Mouse (Mus musculus): ENCODE measurements around the gene Hhatl.
A peak's percentile ranks its signal among the peaks of the same experiment; 100 is the strongest.

Hhatl gene

GRCm38 (mm10) chr9:121807546-121807945 lies 15.2 kb upstream of the Hhatl start:
- DNase-seq (ENCODE audit: low read depth, low spot score), result no peak

- DNase-seq (ENCODE audit: low read depth, low spot score), result no peak
Measured at GRCm38 (mm10) chr9:121802747-121803146, 10.4 kb upstream of the Hhatl start.

GRCm38 (mm10) chr9:121798887-121799520 lies 6.7 kb upstream of the Hhatl start:
- DNase-seq (ENCODE audit: low read depth, low spot score), result no peak

- peak; percentile 46 for DNase-seq (ENCODE audit: low read depth, low spot score)
Measured at GRCm38 (mm10) chr9:121797722-121798121, 5.4 kb upstream of the Hhatl start.

- no peak for DNase-seq (ENCODE audit: low read depth, low spot score)
Measured at GRCm38 (mm10) chr9:121794972-121795539, 2.7 kb upstream of the Hhatl start.

GRCm38 (mm10) chr9:121791206-121791605 lies 1.1 kb downstream of the Hhatl start:
- DNase-seq (ENCODE audit: low read depth, low spot score), result peak; percentile 23

GRCm38 (mm10) chr9:121786359-121786758 lies 5.9 kb downstream of the Hhatl start:
- DNase-seq (ENCODE audit: low read depth, low spot score), result no peak

DNA sequence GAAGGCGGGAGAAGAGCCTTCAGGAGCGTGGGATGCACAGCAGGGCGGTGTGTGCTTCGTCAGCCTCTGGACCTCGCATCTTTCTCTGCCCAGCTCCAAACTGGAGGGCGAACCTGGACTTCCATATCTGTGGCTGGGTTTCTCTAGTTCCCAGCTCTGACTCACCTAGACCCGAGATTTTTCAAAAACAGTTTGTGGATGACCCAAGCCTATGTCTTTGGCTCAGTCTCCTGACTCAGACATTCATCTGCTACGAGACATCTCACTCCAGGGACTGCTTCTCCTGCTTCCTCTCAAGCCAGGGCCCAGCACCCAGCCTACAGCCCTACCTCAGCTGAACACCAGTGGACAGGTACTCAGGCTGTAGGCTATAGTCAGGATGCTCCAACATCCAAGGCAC lies 7.0 kb downstream of the Hhatl start:
- no peak for DNase-seq (ENCODE audit: low read depth, low spot score)

GRCm38 (mm10) chr9:121784801-121785200 lies 7.5 kb downstream of the Hhatl start:
- no peak for DNase-seq (ENCODE audit: low read depth, low spot score)

DNA sequence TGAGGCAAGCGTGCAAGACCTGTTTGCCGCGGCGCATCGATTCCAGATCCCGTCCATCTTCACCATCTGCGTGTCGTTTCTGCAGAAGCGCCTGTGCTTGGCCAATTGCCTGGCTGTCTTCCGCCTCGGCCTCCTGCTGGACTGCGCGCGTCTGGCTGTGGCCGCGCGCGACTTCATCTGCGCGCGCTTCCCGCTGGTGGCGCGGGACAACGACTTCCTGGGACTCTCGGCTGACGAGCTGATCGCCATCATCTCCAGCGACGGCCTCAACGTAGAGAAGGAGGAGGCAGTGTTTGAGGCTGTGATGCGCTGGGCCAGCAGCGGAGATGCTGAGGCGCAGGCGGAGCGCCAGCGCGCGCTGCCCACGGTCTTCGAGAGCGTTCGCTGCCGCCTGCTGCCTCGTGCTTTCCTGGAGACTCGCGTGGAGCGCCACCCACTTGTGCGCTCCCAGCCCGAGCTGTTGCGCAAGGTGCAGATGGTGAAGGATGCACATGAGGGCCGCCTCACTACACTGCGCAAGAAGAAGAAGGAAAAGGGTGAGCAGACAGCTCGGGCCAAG lies 14.2 kb downstream of the Hhatl start:
- peak; percentile 39 for DNase-seq (ENCODE audit: low read depth, low spot score)

- peak; percentile 28 for DNase-seq (ENCODE audit: low read depth, low spot score)
Measured at GRCm38 (mm10) chr9:121777484-121778065, 14.7 kb downstream of the Hhatl start, which contains the start of gene Klhl40. Klhl40 (plus strand) TSS chr9:121777607.

- DNase-seq (ENCODE audit: low read depth, low spot score), result no peak
Measured at GRCm38 (mm10) chr9:121776511-121776910, 15.8 kb downstream of the Hhatl start.

DNA sequence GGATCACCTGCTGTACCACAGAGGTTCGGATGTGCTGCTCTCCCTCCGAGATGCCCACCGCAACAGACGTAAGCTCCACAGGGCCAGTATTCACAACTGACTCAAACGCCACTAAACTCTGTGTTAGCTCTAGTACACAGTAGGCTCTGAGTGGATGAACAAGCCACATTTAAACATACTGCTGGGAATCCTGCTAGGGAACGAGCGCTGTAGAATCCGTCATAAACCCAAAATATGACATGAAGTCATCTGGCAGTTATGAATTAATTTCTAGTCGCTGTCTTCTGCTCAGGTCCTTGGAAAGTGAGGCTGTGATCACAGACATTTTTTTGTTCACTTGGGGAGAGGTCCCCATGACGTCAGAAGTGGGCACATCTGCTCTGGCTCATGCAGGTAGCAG lies 16.4 kb downstream of the Hhatl start:
- no peak for DNase-seq (ENCODE audit: low read depth, low spot score)

- DNase-seq (ENCODE audit: low read depth, low spot score), result no peak
Measured at GRCm38 (mm10) chr9:121772412-121772811, 19.9 kb downstream of the Hhatl start.

GRCm38 (mm10) chr9:121765166-121765855 lies 27.0 kb downstream of the Hhatl start:
- DNase-seq (ENCODE audit: low read depth, low spot score), result no peak

- DNase-seq (ENCODE audit: low read depth, low spot score), result no peak
Measured at GRCm38 (mm10) chr9:121763716-121764115, 28.6 kb downstream of the Hhatl start.

DNA sequence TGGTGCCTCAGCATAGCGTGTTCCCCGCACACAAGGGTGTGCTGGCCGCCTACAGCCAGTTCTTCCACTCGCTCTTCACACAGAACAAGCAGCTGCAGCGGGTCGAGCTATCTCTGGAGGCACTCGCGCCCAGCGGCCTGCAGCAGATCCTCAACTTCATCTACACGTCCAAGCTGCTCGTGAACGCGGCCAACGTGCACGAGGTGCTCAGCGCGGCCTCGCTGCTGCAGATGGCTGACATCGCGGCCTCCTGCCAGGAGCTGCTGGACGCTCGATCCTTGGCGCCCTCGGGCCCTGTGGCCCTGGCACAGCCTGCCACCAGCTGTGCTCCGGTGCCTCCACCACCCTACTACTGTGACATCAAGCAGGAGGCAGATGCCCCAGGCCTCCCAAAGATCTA lies 29.5 kb downstream of the Hhatl start:
- no peak for DNase-seq (ENCODE audit: low read depth, low spot score)

DNA sequence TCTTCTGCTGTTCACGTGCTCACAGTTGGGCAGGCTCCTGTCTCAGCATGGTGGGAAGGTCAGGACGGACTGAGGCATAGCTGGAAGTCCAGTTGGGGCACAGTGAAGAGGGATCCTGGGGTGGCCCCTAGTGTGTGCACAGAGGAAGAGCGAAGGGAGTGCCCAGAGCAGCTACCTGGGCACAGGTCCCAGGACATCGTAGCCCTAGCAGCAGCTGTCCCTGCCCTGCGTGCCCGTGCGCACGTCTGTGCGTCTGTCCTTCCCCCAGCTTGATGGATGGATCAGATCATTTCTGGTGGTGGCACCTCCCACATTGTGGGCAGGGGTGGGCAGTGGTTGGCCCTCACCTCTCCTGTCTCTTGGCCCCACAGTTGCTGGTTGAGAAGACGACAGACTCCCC lies 30.1 kb downstream of the Hhatl start:
- DNase-seq (ENCODE audit: low read depth, low spot score), result no peak

DNA sequence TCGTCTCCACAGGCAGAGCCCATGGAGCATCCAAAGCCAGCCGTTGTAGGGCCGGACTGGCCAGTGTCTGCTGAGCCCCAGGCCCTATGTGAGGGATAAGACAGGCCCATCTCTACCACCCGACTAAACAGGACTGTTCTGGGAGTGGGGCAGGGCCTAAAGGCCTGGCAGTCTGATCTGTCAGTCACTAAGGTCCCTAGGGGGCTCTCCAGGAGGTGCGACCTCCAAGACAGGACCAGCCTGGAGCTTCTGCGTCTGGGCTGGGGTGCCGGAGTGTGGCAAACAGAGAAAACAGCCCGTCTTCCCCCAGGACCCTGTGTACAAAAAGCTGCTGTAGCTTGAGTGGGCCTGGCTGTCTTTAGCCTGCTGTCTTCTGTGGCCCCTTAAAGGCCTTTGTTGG lies 30.5 kb downstream of the Hhatl start:
- DNase-seq (ENCODE audit: low read depth, low spot score), result no peak

GRCm38 (mm10) chr9:121761091-121761665 lies 31.1 kb downstream of the Hhatl start:
- no peak for DNase-seq (ENCODE audit: low read depth, low spot score)

- peak; percentile 78 for DNase-seq (ENCODE audit: low read depth, low spot score)
Measured at GRCm38 (mm10) chr9:121760271-121761090, 31.8 kb downstream of the Hhatl start.
